Mouse (Mus musculus): ENCODE data around the gene Csrp3. TPM values are rescaled to one million over a fixed set of nuclear protein-coding genes. Genes with fewer than 3 reads are reported as not detected.

Gene Csrp3
- polyA plus RNA-seq, 1 experiment from 2014 or later = 1.4 TPM

- peak; percentile 59 for DNase-seq (ENCODE audit: low spot score)
- WGBS = 62% methylated on average over 12 of the region's 12 CpGs
- Histone ChIP-seq H3K4me1 (ENCODE audit: control insufficient read depth, insufficient read depth, low read length) (no peaks in the 10 kb centered on the region), H3K27me3 (ENCODE audit: control insufficient read depth, insufficient read depth, low read length) (no peaks in the 10 kb centered on the region), H3K27ac (replicated peaks; ENCODE audit: low read depth, low read length) (no peak overlapping the region; the same call in 1 of the 2 replicates), H3K4me2 (ENCODE audit: low read depth, severe bottlenecking) (no peak overlapping the region), H3K9me3 (ENCODE audit: control insufficient read depth, low read length) (no peaks in the 10 kb centered on the region), H3K36me3 (ENCODE audit: control insufficient read depth, insufficient read depth, low read length) (no peaks in the 10 kb centered on the region), H3K9ac (ENCODE audit: low read length) (no peak overlapping the region), H3K4me3 (ENCODE audit: low read depth, low read length) (no peak overlapping the region)
- ATAC-seq (ENCODE audit: insufficient number of reproducible peaks, low FRiP score, low TSS enrichment, low read depth) = peak; percentile 89
These were observed 2.4 kb downstream of the Csrp3 start for GRCm38 (mm10) chr7:48845213-48845973.

DNA sequence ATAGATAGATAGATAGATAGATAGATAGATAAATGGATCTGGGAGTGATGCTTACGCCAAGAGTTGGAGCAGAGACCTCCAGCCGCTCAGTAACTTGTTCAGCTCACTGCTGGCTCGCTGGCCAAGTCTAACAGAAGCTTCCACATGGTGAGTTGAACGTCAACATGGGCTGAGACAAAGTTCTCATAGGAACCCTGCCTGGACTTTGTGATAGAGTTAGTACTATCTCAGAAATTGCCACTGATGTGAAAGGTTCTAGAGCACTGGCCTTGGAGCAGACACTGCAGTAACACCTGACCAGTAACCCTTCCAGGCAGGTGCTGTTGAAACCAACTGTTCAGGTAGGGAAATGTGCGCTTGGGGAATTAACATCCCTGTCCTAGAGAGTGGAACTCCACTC, 4.3 kb downstream of the Csrp3 start:
- Histone ChIP-seq H3K9ac (ENCODE audit: low read length) (no peak overlapping the region), H3K4me1 (ENCODE audit: control insufficient read depth, insufficient read depth, low read length) (no peaks in the 10 kb centered on the region), H3K27me3 (ENCODE audit: control insufficient read depth, insufficient read depth, low read length) (no peaks in the 10 kb centered on the region), H3K9me3 (ENCODE audit: control insufficient read depth, low read length) (no peaks in the 10 kb centered on the region), H3K4me3 (ENCODE audit: low read depth, low read length) (no peak overlapping the region), H3K36me3 (ENCODE audit: control insufficient read depth, insufficient read depth, low read length) (no peaks in the 10 kb centered on the region), H3K4me2 (ENCODE audit: low read depth, severe bottlenecking) (no peak overlapping the region), H3K27ac (replicated peaks; ENCODE audit: low read depth, low read length) (no peak overlapping the region)
- WGBS = 92% methylated on average over 5 of the region's 5 CpGs
- no peak for DNase-seq (ENCODE audit: low spot score)
- ATAC-seq (ENCODE audit: insufficient number of reproducible peaks, low FRiP score, low TSS enrichment, low read depth) = no peak

DNA sequence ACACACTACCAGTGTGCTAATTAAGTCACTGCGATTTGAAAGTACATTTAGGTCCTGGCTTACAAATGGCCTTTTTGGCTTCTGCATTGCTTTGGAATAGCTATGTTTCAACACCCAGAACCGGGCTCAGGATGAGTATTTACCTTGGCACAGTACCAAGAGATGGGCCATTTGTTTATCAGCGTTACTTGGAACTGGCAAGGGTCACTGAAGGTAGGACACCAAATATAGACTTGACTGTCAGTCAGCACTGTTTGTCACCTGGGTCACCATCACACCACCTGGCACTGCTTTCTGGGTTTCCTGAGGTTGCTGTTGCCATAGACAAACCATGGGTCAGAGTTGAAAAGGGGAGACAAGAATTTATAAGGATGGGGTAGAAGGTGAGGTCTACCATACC, 5.5 kb downstream of the Csrp3 start:
- H3K4me2 ChIP-seq (ENCODE audit: low read depth, severe bottlenecking) = no peak overlapping the region
- whole genome bisulfite sequencing = 82% methylated on average over 3 of the region's 3 CpGs
- ATAC-seq (ENCODE audit: insufficient number of reproducible peaks, low FRiP score, low TSS enrichment, low read depth) = no peak
- H3K4me3 ChIP-seq (ENCODE audit: low read depth, low read length) = no peak overlapping the region
- H3K9ac ChIP-seq (ENCODE audit: low read length) = no peak overlapping the region
- H3K9me3 ChIP-seq (ENCODE audit: control insufficient read depth, low read length) = no peaks in the 10 kb centered on the region
- DNase-seq (ENCODE audit: low spot score) = no peak
- H3K36me3 ChIP-seq (ENCODE audit: control insufficient read depth, insufficient read depth, low read length) = no peaks in the 10 kb centered on the region
- H3K4me1 ChIP-seq (ENCODE audit: control insufficient read depth, insufficient read depth, low read length) = no peaks in the 10 kb centered on the region
- H3K27ac ChIP-seq (replicated peaks; ENCODE audit: low read depth, low read length) = no peak overlapping the region
- H3K27me3 ChIP-seq (ENCODE audit: control insufficient read depth, insufficient read depth, low read length) = no peaks in the 10 kb centered on the region

DNA sequence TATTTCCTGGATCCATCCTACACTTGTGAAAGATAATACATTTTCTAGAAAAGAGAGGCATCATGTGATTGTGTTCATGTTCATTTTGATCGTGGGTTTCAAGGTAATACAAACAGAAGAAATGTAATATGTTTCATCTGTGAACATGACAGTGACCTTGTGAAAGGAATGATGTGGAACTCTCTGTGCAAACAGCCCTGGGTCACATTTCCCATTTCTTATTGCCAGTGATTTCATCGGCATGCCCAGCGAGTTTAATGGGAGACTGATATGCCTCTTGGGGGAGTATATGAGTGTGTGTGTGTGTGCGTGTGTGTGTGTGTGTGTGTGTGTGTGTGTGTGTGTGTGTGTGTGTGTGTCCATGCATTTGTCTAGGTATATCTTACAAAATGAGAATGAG, 6.3 kb downstream of the Csrp3 start:
- Histone ChIP-seq H3K4me1 (ENCODE audit: control insufficient read depth, insufficient read depth, low read length) (no peaks in the 10 kb centered on the region), H3K4me3 (ENCODE audit: low read depth, low read length) (no peak overlapping the region), H3K36me3 (ENCODE audit: control insufficient read depth, insufficient read depth, low read length) (no peaks in the 10 kb centered on the region), H3K27me3 (ENCODE audit: control insufficient read depth, insufficient read depth, low read length) (no peaks in the 10 kb centered on the region), H3K27ac (replicated peaks; ENCODE audit: low read depth, low read length) (no peak overlapping the region), H3K9me3 (ENCODE audit: control insufficient read depth, low read length) (no peaks in the 10 kb centered on the region), H3K4me2 (ENCODE audit: low read depth, severe bottlenecking) (no peak overlapping the region), H3K9ac (ENCODE audit: low read length) (no peak overlapping the region)
- no peak for DNase-seq (ENCODE audit: low spot score)
- WGBS = 74% methylated on average over 4 of the region's 4 CpGs
- ATAC-seq (ENCODE audit: insufficient number of reproducible peaks, low FRiP score, low TSS enrichment, low read depth) = no peak

GRCm38 (mm10) chr7:48840545-48840944, 7.3 kb downstream of the Csrp3 start:
- H3K9ac ChIP-seq (ENCODE audit: low read length) = no peak overlapping the region
- H3K4me1 ChIP-seq (ENCODE audit: control insufficient read depth, insufficient read depth, low read length) = no peaks in the 10 kb centered on the region
- no peak overlapping the region for H3K4me3 ChIP-seq (ENCODE audit: low read depth, low read length)
- no peaks in the 10 kb centered on the region for H3K27me3 ChIP-seq (ENCODE audit: control insufficient read depth, insufficient read depth, low read length)
- DNase-seq (ENCODE audit: low spot score) = no peak
- H3K4me2 ChIP-seq (ENCODE audit: low read depth, severe bottlenecking) = no peak overlapping the region
- 83% methylated on average over 2 of the region's 2 CpGs for WGBS
- ATAC-seq (ENCODE audit: insufficient number of reproducible peaks, low FRiP score, low TSS enrichment, low read depth) = no peak
- no peak overlapping the region for H3K27ac ChIP-seq (replicated peaks; ENCODE audit: low read depth, low read length)
- H3K36me3 ChIP-seq (ENCODE audit: control insufficient read depth, insufficient read depth, low read length) = no peaks in the 10 kb centered on the region
- no peaks in the 10 kb centered on the region for H3K9me3 ChIP-seq (ENCODE audit: control insufficient read depth, low read length)

DNA sequence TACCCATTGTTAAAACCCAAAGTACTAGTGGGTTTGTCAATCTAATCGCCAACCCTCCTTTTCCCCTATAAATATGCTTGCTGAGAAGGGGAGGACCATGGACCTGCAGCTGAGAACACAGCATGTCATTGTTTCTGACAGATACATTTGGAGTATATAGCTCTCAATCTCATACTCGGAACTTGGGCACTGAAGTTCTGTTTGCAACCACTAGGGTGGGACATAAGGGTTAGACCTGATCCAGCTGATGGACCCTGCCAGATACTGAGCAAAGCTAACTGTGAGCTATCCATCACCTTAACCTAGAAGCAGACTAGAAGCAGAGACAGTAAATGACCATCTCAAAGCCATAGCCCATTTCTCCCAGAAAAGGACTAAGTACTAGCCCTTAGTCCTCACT, 9.4 kb downstream of the Csrp3 start:
- H3K27ac ChIP-seq (replicated peaks; ENCODE audit: low read depth, low read length) = no peak overlapping the region
- H3K27me3 ChIP-seq (ENCODE audit: control insufficient read depth, insufficient read depth, low read length) = no peaks in the 10 kb centered on the region
- ATAC-seq (ENCODE audit: insufficient number of reproducible peaks, low FRiP score, low TSS enrichment, low read depth) (no peak), DNase-seq (ENCODE audit: low spot score) (no peak)
- no peak overlapping the region for H3K9ac ChIP-seq (ENCODE audit: low read length)
- no peak overlapping the region for H3K4me3 ChIP-seq (ENCODE audit: low read depth, low read length)
- 64% methylated on average over 2 of the region's 2 CpGs for WGBS
- no peaks in the 10 kb centered on the region for H3K9me3 ChIP-seq (ENCODE audit: control insufficient read depth, low read length)
- H3K4me2 ChIP-seq (ENCODE audit: low read depth, severe bottlenecking) = no peak overlapping the region
- no peaks in the 10 kb centered on the region for H3K36me3 ChIP-seq (ENCODE audit: control insufficient read depth, insufficient read depth, low read length)
- H3K4me1 ChIP-seq (ENCODE audit: control insufficient read depth, insufficient read depth, low read length) = no peaks in the 10 kb centered on the region

DNA sequence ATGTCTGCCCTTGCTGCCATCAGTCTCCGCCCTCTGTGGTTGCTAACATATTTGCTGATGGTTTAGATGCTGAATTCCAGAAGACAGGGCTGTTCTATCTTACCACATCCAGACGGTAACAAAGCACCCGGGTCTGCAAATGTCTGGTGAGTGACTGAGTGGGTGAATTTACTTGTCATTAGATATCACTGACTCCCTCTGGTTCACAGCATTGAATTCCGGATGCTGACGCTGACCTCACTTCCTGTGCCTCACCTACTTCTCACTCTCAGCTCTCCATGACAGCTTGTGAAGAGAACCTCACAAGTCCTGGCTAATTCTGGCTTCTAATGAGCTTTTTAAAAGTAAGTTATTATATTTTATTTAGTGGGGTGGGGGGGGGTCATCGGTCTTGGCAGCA, 10.9 kb downstream of the Csrp3 start:
- H3K36me3 ChIP-seq (ENCODE audit: control insufficient read depth, insufficient read depth, low read length) = no peaks in the 10 kb centered on the region
- H3K4me1 ChIP-seq (ENCODE audit: control insufficient read depth, insufficient read depth, low read length) = no peaks in the 10 kb centered on the region
- WGBS = 78% methylated on average over 6 of the region's 6 CpGs

DNA sequence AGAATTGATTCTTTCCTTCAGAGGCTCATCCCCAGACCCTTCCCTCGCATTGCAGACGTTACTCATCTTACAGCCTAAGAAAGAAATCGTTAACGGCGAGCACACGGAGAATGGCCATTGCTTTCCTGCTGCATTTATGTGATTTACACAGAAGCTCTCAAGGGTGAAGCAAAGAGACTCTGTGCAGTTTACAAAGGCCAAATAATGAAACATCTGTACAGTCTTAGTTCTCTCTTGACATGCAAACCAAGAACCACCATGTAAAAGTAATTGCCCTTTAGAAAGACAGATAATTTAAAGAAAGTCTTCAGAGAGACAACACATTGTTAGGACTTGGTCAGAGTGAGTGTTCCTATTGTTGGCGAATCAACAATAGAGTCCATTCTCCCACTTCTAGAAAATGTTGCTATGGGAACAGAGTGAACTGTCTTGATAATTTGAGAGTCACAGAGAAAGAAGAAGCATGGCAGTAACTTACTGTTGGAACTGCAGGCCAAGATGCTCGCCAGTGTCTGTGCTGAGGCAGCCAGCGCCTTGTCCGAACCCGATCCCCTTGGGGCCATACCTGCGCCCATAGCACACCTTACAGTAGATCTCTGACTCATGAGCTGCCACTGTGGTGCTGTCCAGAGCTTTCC, 12.7 kb downstream of the Csrp3 start:
- no peak for DNase-seq (ENCODE audit: low spot score)
- no peak overlapping the region for H3K9ac ChIP-seq (ENCODE audit: low read length)
- H3K4me2 ChIP-seq (ENCODE audit: low read depth, severe bottlenecking) = no peak overlapping the region
- no peak overlapping the region for H3K27ac ChIP-seq (replicated peaks; ENCODE audit: low read depth, low read length)
- no peaks in the 10 kb centered on the region for H3K9me3 ChIP-seq (ENCODE audit: control insufficient read depth, low read length)
- H3K4me3 ChIP-seq (ENCODE audit: low read depth, low read length) = no peak overlapping the region
- no peaks in the 10 kb centered on the region for H3K27me3 ChIP-seq (ENCODE audit: control insufficient read depth, insufficient read depth, low read length)
- 85% methylated on average over 12 of the region's 12 CpGs for WGBS
- no peak for ATAC-seq (ENCODE audit: insufficient number of reproducible peaks, low FRiP score, low TSS enrichment, low read depth)
- H3K4me1 ChIP-seq (ENCODE audit: control insufficient read depth, insufficient read depth, low read length) = no peaks in the 10 kb centered on the region
- no peaks in the 10 kb centered on the region for H3K36me3 ChIP-seq (ENCODE audit: control insufficient read depth, insufficient read depth, low read length)

More for the DNA sequence above, 10.9 kb downstream of the Csrp3 start:
- Histone ChIP-seq H3K27ac (replicated peaks; ENCODE audit: low read depth, low read length) (no peak overlapping the region), H3K9ac (ENCODE audit: low read length) (no peak overlapping the region), H3K9me3 (ENCODE audit: control insufficient read depth, low read length) (no peaks in the 10 kb centered on the region), H3K27me3 (ENCODE audit: control insufficient read depth, insufficient read depth, low read length) (no peaks in the 10 kb centered on the region), H3K4me2 (ENCODE audit: low read depth, severe bottlenecking) (no peak overlapping the region), H3K4me3 (ENCODE audit: low read depth, low read length) (no peak overlapping the region)
- no peak for DNase-seq (ENCODE audit: low spot score)
- no peak for ATAC-seq (ENCODE audit: insufficient number of reproducible peaks, low FRiP score, low TSS enrichment, low read depth)

All from limb, embryonic 11.5 days (tissue).